Mouse (Mus musculus) urinary bladder, postnatal 4 days (tissue): ENCODE data around the gene Cavin3.
"Not testable (repeated sequence)": the region's sequence is repeated elsewhere in the genome, so short reads cannot be mapped to it uniquely, and the experiment has no call there.

Experiments
- DNase-seq, 2 experiments: peaks; one replicate each; pipeline ENCODE4 v3.0.0; 2021 to 2022; ENCODE audit warnings: low spot score in 2 of 2

Gene Cavin3

DNA sequence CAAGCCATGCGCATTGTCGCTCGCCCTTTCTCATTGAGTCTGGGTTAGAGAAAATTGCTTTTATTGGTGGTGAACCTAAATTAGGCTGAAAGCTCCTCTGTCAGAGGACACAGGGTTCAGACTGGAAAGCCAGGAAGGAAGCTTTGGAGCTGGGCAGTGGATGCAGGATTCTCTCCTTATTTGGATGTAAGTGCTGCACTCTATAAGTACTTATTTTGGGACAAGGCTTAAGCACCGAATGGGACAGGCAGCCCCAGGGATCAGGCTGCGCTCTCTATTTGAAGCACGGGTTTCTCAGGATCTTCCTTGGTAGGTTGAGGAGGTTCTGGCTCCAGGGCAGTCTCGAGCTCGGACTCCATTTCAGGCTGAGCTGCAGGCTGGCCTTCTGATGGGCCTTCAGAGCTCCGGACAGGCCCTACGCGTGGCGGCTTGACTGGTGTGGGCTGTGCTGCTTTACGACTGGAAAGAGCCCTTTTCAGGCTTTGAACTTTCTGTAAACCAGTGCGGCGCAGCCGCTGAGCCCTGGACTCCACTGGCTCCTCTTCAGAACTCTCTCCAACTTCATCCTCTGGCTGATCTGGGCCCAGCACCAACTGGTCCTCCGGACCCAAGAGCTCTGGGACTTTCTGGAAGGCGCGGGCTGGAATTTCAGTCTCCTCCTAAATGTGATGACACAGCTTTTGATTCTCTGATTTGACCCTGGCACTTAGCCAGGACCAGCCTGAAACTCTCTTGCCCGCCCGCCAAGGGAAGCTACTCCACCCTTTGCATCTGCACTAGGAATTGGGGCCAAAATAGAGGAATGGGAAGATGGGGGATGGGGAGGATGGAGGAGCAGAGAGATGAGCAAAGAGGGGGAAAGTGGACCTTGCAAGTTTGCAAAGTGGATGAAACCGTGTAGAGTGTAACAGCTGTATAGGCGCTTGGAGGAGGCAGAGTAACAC is 1.3 kb downstream of the Cavin3 start:
- peak; percentile 36 to 64 for DNase-seq

- DNase-seq, result no peak
These were observed 2.0 kb downstream of the Cavin3 start for GRCm38 (mm10) chr7:105480081-105480480.

DNA sequence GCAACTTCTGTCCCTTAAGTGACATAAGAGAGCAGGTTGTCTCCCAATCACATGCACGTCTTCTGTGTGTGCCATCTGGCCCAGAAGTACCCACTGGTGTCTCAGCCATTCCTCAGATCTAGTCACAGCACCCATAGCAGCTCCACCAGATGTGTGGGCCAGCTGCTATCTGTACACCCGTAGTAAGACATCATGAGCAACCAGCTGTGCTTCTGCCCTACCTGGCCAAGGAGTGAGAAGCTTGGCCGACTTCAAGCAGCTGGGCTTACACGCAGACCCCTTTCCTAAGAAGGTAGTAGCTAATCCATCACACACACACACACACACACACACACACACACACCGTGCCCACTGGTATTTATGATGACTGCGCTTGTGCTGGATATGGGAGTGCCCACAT is 2.9 kb downstream of the Cavin3 start:
- no peak for DNase-seq

DNA sequence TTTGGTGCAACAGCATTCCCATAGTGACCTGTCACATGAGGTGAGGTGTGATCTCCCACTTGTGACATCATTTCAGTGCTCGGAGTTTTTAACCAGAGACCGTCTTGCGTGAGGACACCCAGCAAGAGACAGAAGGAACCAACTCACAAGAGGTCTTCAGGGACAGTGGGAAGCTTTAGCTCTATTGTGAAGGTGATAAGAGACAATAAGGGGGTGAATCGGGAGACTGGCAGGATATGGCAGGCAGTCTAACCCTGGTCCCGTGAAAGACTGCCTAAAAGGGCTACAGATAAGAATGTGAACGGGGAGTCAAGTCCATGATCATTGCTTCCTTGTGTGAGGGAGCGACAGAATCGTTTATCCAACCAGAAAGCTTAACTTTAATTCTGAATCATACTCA is 3.8 kb downstream of the Cavin3 start:
- no peak for DNase-seq

DNA sequence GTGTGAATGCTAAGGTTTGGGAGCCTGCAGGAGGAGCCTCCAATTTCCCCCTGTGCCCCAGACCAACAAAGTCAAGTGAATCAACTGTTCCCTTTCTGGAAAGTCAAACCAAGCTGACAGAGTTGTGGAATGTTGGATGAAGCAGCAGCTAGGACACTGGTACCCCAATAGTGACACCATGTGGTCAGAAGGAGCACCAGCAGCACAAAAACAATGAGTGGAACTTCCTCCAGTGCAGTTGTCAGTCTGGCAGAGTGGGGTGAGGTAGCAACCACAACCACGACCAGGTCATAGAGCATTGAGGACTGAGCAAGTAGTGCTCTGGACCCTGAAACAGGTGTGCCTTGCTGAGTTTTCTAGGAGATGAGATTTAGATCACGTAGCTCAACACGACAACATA is 4.3 kb downstream of the Cavin3 start:
- peak in 1 of 2 experiments; percentile 30 for DNase-seq

- DNase-seq, result no peak
These were observed 4.7 kb downstream of the Cavin3 start for GRCm38 (mm10) chr7:105477433-105477700.

- no peak for DNase-seq
These were observed 5.2 kb downstream of the Cavin3 start for GRCm38 (mm10) chr7:105476683-105477432.

DNA sequence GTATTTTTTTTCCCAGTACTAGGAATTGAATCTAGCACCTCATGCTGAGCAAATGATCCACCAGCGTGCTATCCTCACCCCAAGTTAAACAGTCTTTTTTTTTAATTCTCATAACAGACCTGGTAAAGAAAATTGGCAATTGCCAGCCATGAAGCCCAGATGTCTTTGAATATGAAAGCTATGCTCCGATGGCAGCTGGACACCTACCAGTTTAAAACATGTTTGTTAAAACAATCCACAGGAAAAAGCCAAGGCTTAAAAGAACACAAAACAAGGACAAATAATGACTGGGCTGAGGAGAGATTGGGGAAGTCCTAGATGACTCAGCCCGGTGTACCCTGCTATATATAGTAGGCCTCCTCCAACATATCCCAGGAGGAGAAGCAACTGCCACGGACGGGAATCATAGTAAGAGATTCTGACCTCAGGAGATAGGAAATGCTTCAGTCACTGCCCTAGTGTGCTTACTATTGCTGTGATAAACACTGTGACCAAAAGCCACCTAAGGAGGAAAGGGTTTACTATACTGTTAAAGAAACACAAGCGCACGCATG is 6.6 kb downstream of the Cavin3 start:
- DNase-seq, result no peak

DNA sequence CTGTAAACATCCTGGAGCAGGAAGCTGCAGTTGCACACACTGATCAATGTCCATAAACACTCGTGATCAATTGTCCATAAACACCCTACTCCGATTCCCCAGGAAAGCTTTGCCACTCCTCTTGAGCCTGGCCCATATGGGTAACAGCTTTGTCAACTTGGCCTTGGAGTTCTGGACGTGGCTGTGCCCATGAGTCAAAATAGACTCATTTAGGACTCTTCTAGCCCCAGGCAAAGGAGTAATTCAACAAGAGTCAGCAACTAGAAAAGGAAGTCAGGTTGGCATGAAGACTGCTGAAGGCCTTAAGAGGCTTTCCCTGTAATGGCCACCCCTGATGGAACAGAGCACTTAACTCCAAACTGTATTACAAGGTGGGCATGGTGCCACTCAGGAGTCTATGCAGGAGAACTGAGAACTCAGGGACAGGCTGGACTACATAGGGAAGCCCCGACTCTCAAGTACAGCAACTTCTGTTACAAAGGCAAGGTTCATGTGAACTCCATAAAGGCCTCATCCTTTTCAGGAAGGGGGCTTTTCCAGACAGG is 7.3 kb downstream of the Cavin3 start:
- no peak for DNase-seq

- no peak for DNase-seq
These were observed 9.5 kb downstream of the Cavin3 start for GRCm38 (mm10) chr7:105472607-105473006.

- DNase-seq, result not testable (repeated sequence)
These were observed 16.6 kb downstream of the Cavin3 start for GRCm38 (mm10) chr7:105465505-105465904.

DNA sequence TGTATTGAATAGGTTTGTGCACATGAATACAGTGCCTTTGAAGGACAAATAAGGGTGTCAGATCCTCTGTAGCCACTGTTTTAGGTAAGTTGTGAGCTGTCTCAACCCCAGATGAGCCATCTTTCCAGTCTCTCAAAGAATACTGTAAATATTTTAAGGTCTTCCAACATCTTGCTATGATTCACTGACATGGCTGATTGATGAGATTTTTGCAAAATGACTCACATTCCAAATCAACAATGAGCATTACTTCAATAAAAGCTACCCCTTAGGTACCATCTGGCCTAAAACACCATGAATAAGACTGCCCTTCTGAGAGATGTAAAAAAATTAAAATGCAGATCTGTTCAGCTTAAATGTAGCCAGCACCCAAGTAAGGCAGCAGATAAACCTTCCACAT is 23.6 kb downstream of the Cavin3 start:
- DNase-seq, result no peak

GRCm38 (mm10) chr7:105453345-105453744 is 28.8 kb downstream of the Cavin3 start:
- DNase-seq, result not testable (repeated sequence)

DNA sequence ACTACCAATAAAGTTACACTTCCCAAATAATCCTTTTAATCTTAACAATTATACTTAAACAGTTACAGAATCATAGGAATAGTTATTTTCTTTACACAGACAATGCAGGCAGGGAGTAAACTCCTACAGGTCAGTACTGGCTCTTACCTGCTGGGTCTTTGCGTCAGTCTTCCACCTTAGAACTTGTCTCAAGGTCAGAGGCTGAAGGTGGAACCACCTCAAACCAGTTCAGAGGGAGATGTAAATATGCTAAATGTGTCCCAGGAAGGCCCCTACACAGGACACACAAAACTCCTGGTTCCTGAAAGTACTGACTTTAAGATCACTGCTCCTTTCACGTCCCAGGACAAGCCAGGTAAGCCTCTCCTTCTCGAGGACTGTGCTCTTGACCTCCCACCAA is 37.0 kb downstream of the Cavin3 start:
- DNase-seq, result no peak

DNA sequence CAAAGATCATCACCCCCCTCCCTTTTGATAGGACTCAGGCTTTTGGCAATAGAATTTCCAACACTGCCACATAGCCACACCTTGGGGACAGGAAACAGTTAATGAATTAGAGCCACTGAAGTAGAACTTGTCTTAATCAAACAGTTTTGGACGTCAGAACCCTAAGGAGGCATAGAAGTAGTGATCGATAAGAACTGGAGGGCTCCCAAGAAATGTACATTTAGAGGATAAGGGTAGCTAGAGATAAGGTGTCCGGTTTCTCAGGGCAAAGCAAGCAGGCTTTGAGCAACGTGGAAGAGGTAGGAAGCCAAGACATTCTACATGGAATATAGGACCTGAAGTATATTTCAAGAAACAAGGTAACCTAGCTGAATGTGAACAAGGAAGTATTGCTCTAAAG is 40.7 kb downstream of the Cavin3 start:
- no peak for DNase-seq

GRCm38 (mm10) chr7:105437979-105438772 is 43.9 kb downstream of the Cavin3 start:
- DNase-seq, result no peak

DNA sequence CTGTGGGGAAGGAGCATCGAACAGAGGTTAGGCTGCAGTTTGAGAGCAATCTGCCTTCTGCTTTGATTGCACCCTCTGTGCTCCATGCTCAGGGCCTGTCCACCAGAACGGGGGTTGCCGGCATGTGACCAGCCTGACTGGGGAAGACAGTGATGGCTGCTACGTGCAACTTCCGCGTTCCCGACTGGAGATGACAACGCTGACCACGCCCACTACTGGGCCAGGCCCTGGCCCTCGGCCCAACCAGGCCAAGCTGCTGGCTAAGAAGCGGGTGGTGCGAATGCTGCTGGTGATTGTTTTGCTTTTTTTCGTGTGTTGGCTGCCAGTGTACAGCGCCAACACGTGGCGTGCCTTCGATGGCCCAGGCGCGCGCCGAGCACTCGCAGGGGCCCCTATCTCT is 47.3 kb downstream of the Cavin3 start:
- DNase-seq, result no peak

- DNase-seq, result no peak
These were observed 48.2 kb downstream of the Cavin3 start for GRCm38 (mm10) chr7:105433859-105434258.

GRCm38 (mm10) chr7:105432058-105432457 is 50.0 kb downstream of the Cavin3 start:
- no peak for DNase-seq
